Mouse (Mus musculus) embryonic fibroblast, embryonic 13.5 days (primary cell): ENCODE measurements around the gene Cables2. TPM values are rescaled to one million over a fixed set of nuclear protein-coding genes. Genes with fewer than 3 reads are reported as not detected.

Experiments
- H3K27ac ChIP-seq: 2 replicates; pipeline ENCODE4 v1.5.1; 2012; ENCODE audit warnings: low read length, control low read depth, inconsistent platforms; ENCODE audit not compliant: insufficient read depth
- H3K4me1 ChIP-seq: 2 replicates; pipeline ENCODE4 v1.6.1; 2011; ENCODE audit warnings: low read length; ENCODE audit not compliant: control insufficient read depth, insufficient read depth
- H3K4me3 ChIP-seq: 2 replicates; pipeline ENCODE4 v1.5.1; 2011; ENCODE audit warnings: mild to moderate bottlenecking, control low read depth, low read length; ENCODE audit not compliant: insufficient read depth
- CTCF ChIP-seq: IDR thresholded peaks from 2 replicates; pipeline ENCODE4 v1.5.1; 2011; ENCODE audit warnings: mild to moderate bottlenecking, control low read depth, low read length, moderate library complexity, borderline replicate concordance; ENCODE audit not compliant: insufficient read depth
- POLR2A ChIP-seq: IDR thresholded peaks from 2 replicates; pipeline ENCODE4 v1.6.1; 2011; ENCODE audit warnings: low read depth, mild to moderate bottlenecking, control low read depth, low read length, moderate library complexity
- polyA plus RNA-seq: library from polyadenylated mRNA; stranded (reverse); fragments of >200 nt; gene quantifications from 2 replicates; pipeline ENCODE4 v1.2.4, GENCODE M21; 2011; ENCODE audit warnings: low read depth; ENCODE audit not compliant: missing spikeins, insufficient read length

Cables2 gene
- polyA plus RNA-seq, 1 experiment: 12.5 TPM

DNA sequence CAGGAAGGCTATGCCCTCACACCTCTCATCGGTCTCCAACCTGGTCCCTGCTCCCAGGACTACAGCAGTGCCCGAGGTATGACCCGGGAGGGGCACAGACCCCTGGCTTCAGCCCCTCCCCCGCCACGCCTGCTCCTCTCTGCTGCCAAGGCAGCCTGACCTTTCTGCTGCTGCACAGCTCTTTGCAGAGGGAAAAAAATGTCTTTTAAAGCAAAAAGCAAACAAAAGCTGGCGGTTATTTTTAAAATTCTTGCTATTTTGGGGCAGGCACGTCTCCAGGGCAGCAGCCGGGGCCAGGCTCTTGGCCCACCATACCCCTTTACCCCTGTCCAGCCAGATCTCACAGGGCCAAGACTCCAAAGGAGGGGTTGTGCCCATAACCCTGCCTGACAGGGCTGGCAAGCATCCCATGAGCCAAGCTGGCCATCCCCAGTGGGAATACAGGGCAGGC, 58.3 kb downstream of the Cables2 start:
- peaks cover 14% of the 10 kb centered on the region; the same call in 1 of the 2 replicates for H3K4me1 ChIP-seq
- H3K4me3 ChIP-seq: no peak overlapping the region
- H3K27ac ChIP-seq: peak overlapping the region; percentile 69
- TF ChIP-seq CTCF: no peak
- no peak for TF ChIP-seq POLR2A

DNA sequence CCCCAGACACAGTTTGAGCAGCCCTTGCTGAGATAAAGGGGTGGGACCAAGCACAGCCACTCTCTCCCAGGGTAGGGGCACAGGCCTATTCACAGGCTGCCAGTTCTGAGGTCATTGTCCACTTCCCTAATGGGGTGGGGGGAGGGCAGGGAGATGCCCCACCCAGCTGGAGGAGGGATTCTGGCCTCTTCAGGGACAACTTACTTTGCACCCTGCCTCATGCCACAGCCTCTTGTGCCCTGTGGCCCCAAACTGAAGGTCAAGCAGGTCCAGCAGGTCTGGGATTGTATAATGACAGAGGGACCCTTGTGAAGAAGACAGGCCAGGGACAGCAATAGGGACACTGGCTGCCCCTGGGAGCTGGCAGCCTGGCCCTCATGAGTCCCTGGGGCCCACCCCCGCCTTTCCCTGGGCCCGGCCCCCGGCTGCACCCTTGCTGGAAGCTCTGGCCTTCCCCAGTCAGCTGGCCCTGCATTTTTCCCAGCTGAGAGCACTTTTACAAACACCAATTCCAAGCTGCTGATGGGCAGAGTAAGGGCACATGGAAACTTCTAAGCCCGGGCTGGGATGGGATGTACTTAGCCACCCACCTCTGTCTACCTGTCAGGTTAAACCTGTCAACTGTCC, 58.8 kb downstream of the Cables2 start:
- Histone ChIP-seq H3K27ac (peak overlapping the region; percentile 69), H3K4me3 (no peak overlapping the region), H3K4me1 (peaks cover 14% of the 10 kb centered on the region; the same call in 1 of the 2 replicates)
- TF ChIP-seq CTCF (no peak), POLR2A (no peak)

DNA sequence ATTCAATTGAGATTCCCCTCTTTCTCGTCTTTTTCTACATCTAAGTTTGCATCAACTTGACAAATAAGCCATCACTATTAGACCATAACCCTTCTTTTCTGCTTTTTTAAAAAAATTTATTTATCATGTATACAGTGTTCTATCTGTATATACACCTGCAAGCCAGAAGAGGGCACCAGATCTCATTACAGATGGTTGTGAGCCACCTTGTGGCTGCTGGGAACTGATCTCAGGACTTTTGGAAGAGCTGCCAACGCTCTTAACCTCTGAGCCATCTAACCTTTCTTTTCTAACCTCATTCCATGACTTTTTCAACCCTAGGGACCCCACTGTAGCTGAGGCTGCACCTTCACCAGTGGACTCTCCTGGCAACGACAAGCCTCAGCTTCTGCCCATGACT, 61.0 kb downstream of the Cables2 start:
- Histone ChIP-seq H3K27ac (no peak overlapping the region), H3K4me3 (no peak overlapping the region), H3K4me1 (peaks cover 10% of the 10 kb centered on the region; the same call in 1 of the 2 replicates)
- TF ChIP-seq POLR2A (no peak), CTCF (no peak)

GRCm38 (mm10) chr2:180208976-180209375, 64.3 kb downstream of the Cables2 start:
- 0 out of 2 replicates have a peak, but pooled peaks cover 3% of the 10 kb centered on the region for H3K4me1 ChIP-seq
- H3K27ac ChIP-seq: peak overlapping the region; percentile 91
- H3K4me3 ChIP-seq: no peak overlapping the region
- TF ChIP-seq POLR2A (no peak), CTCF (no peak)

Other genes starting within 250 kb of the Cables2 start
- gene Lsm14b, start 248.5 kb downstream of the Cables2 start, polyA plus RNA-seq: 54.7 and 63.3 TPM in 2 replicates
- 163 and 173 TPM in 2 replicates for gene Psma7, start 231.1 kb downstream of the Cables2 start, polyA plus RNA-seq
- 3.4 and 3.9 TPM in 2 replicates for gene Ss18l1, start 231.0 kb downstream of the Cables2 start, polyA plus RNA-seq
- 11.4 and 15.2 TPM in 2 replicates for gene Mtg2, start 202.9 kb downstream of the Cables2 start, polyA plus RNA-seq
- not detected in 2 replicates for gene Hrh3, start 169.0 kb downstream of the Cables2 start, polyA plus RNA-seq
- gene Osbpl2, start 154.2 kb downstream of the Cables2 start, polyA plus RNA-seq: 34.0 and 39.3 TPM in 2 replicates
- gene Adrm1, start 102.0 kb downstream of the Cables2 start, polyA plus RNA-seq: 44.5 and 53.3 TPM in 2 replicates
- 31.0 and 51.1 TPM in 2 replicates for gene Lama5, start 47.6 kb downstream of the Cables2 start, polyA plus RNA-seq
- 1,138 and 1,342 TPM in 2 replicates for gene Rps21, start 16.1 kb downstream of the Cables2 start, polyA plus RNA-seq
- not detected in 2 replicates for gene Rbbp8nl, start 16.4 kb upstream of the Cables2 start, polyA plus RNA-seq
- gene Gata5, start 61.2 kb upstream of the Cables2 start, polyA plus RNA-seq: not detected in 2 replicates
- gene Slco4a1, start 182.7 kb upstream of the Cables2 start, polyA plus RNA-seq: 4.2 and 8.0 TPM in 2 replicates
- not detected in 2 replicates for gene Ntsr1, start 226.5 kb upstream of the Cables2 start, polyA plus RNA-seq